Mouse (Mus musculus) forebrain, embryonic 16.5 days (tissue): ENCODE results near the gene Sh3gl1. TPM values are rescaled to one million over a fixed set of nuclear protein-coding genes. Genes with fewer than 3 reads are reported as not detected.

Experiments used
- ATAC-seq: fragments of 200-750 bp; cut with Nextera tagmentation; 2 replicates; pipeline ENCODE4 v1.8.0; 2017; ENCODE audit warnings: mild to moderate bottlenecking, moderate library complexity
- H3K27ac ChIP-seq: fragments of 300-500 bp; sonication (generic); 2 replicates; pipeline ENCODE4 v1.5.1; 2014; ENCODE audit warnings: low read length, control low read depth
- H3K27me3 ChIP-seq: fragments of 300-500 bp; sonication (generic); replicated peaks from 2 replicates; pipeline ENCODE4 v1.6.1; 2014; ENCODE audit warnings: low read length; ENCODE audit not compliant: control insufficient read depth, insufficient read depth
- H3K36me3 ChIP-seq: fragments of 300-500 bp; sonication (generic); 2 replicates; pipeline ENCODE4 v1.6.1; 2014; ENCODE audit not compliant: control insufficient read depth, insufficient read depth
- H3K4me1 ChIP-seq: fragments of 300-500 bp; sonication (generic); replicated peaks from 2 replicates; pipeline ENCODE4 v1.6.1; 2014; ENCODE audit warnings: low read length; ENCODE audit not compliant: control insufficient read depth, insufficient read depth
- H3K4me2 ChIP-seq: fragments of 300-500 bp; sonication (generic); 2 replicates; pipeline ENCODE4 v1.6.1; 2014; ENCODE audit warnings: mild to moderate bottlenecking, low read length, control low read depth
- H3K4me3 ChIP-seq: fragments of 300-500 bp; sonication (generic); replicated peaks from 2 replicates; pipeline ENCODE4 v1.5.1; 2014; ENCODE audit warnings: mild to moderate bottlenecking, low read length, control low read depth
- H3K9ac ChIP-seq: fragments of 300-500 bp; sonication (generic); replicated peaks from 2 replicates; pipeline ENCODE4 v1.6.1; 2014; ENCODE audit warnings: low read depth, low read length, control low read depth
- H3K9me3 ChIP-seq: fragments of 300-500 bp; sonication (generic); 2 replicates; pipeline ENCODE4 v1.6.1; 2016; ENCODE audit warnings: low read length; ENCODE audit not compliant: control insufficient read depth
- WGBS: fragments of 180-500 bp; shearing (Covaris S2); extraction: QIAGEN DNeasy Blood & Tissue Kit; methylation state at CpG from one replicate; pipeline ENCODE4 v1.1.7; 2014; 5-methylcytosine and 5-hydroxymethylcytosine counted together
- polyA plus RNA-seq: library from polyadenylated mRNA; unstranded; fragments of >200 nt; fragmentation: Nextera tagmentation; extraction: Ambion mirVana; gene quantifications from 2 replicates; pipeline ENCODE4 v1.2.1, GENCODE M21; 2015

Sh3gl1 gene
- polyA plus RNA-seq, 1 experiment from 2014 or later = 125 TPM

GRCm38 (mm10) chr17:56016793-56017785, 19.3 kb downstream of the Sh3gl1 start:
- H3K27ac ChIP-seq = no peak overlapping the region
- no peaks in the 10 kb centered on the region for H3K9me3 ChIP-seq
- H3K9ac ChIP-seq = no peak overlapping the region
- no peaks in the 10 kb centered on the region for H3K27me3 ChIP-seq
- peaks cover 29% of the 10 kb centered on the region for H3K36me3 ChIP-seq
- no peak for ATAC-seq
- H3K4me3 ChIP-seq = no peak overlapping the region
- WGBS = 80% methylated on average over 15 of the region's 15 CpGs
- no peaks in the 10 kb centered on the region; the same call in 1 of the 2 replicates for H3K4me1 ChIP-seq
- H3K4me2 ChIP-seq = no peak overlapping the region

GRCm38 (mm10) chr17:56016382-56016781, 20.1 kb downstream of the Sh3gl1 start:
- 86% methylated on average over 8 of the region's 8 CpGs for WGBS
- ATAC-seq = no peak
- Histone ChIP-seq H3K4me1 (peaks cover 4% of the 10 kb centered on the region; the same call in 1 of the 2 replicates), H3K4me2 (no peak overlapping the region), H3K9me3 (no peaks in the 10 kb centered on the region), H3K27ac (no peak overlapping the region), H3K36me3 (peaks cover 29% of the 10 kb centered on the region), H3K27me3 (no peaks in the 10 kb centered on the region), H3K4me3 (no peak overlapping the region), H3K9ac (no peak overlapping the region)

- Histone ChIP-seq H3K27me3 (no peaks in the 10 kb centered on the region), H3K27ac (no peak overlapping the region), H3K4me1 (peaks cover 14% of the 10 kb centered on the region), H3K9ac (no peak overlapping the region), H3K4me3 (no peak overlapping the region), H3K9me3 (no peaks in the 10 kb centered on the region), H3K4me2 (no peak overlapping the region), H3K36me3 (peaks cover 29% of the 10 kb centered on the region)
- WGBS = 94% methylated on average over 9 of the region's 9 CpGs
- ATAC-seq = no peak
These were observed 21.1 kb downstream of the Sh3gl1 start for GRCm38 (mm10) chr17:56015293-56015692.

GRCm38 (mm10) chr17:56011441-56011840, 25.0 kb downstream of the Sh3gl1 start:
- Histone ChIP-seq H3K9ac (no peak overlapping the region), H3K4me2 (no peak overlapping the region), H3K27ac (no peak overlapping the region), H3K36me3 (peaks cover 13% of the 10 kb centered on the region), H3K27me3 (no peaks in the 10 kb centered on the region), H3K4me1 (peaks cover 32% of the 10 kb centered on the region), H3K9me3 (no peaks in the 10 kb centered on the region), H3K4me3 (no peak overlapping the region)
- WGBS = 89% methylated on average over 7 of the region's 7 CpGs
- no peak for ATAC-seq

- H3K9me3 ChIP-seq = no peaks in the 10 kb centered on the region
- no peak overlapping the region for H3K27ac ChIP-seq
- peak overlapping the region; percentile 95 for H3K4me2 ChIP-seq
- peaks cover 6% of the 10 kb centered on the region for H3K36me3 ChIP-seq
- peaks cover 32% of the 10 kb centered on the region for H3K4me1 ChIP-seq
- peak overlapping the region; percentile 86 for H3K4me3 ChIP-seq
- H3K9ac ChIP-seq = peak overlapping the region; percentile 93
- no peak for ATAC-seq
- H3K27me3 ChIP-seq = no peaks in the 10 kb centered on the region
- WGBS = 5% methylated on average over 9 of the region's 9 CpGs
These were observed 25.8 kb downstream of the Sh3gl1 start for GRCm38 (mm10) chr17:56010681-56011080.

- H3K4me1 ChIP-seq = peaks cover 32% of the 10 kb centered on the region
- no peaks in the 10 kb centered on the region for H3K9me3 ChIP-seq
- H3K27ac ChIP-seq = no peak overlapping the region
- H3K36me3 ChIP-seq = peaks cover 3% of the 10 kb centered on the region
- WGBS = 67% methylated on average over 14 of the region's 14 CpGs
- ATAC-seq = no peak
- peak overlapping the region; percentile 93 for H3K9ac ChIP-seq
- H3K4me3 ChIP-seq = peak overlapping the region; percentile 86
- peak overlapping the region; percentile 95 for H3K4me2 ChIP-seq
- H3K27me3 ChIP-seq = no peaks in the 10 kb centered on the region
These were observed 26.2 kb downstream of the Sh3gl1 start for GRCm38 (mm10) chr17:56010255-56010654.

GRCm38 (mm10) chr17:56009962-56010240, 26.5 kb downstream of the Sh3gl1 start:
- peaks cover 32% of the 10 kb centered on the region for H3K4me1 ChIP-seq
- no peaks in the 10 kb centered on the region for H3K27me3 ChIP-seq
- H3K9ac ChIP-seq = peak overlapping the region; percentile 93
- peak overlapping the region; percentile 95 for H3K27ac ChIP-seq
- peaks cover 3% of the 10 kb centered on the region for H3K36me3 ChIP-seq
- H3K4me2 ChIP-seq = peak overlapping the region; percentile 95
- ATAC-seq = no peak
- H3K4me3 ChIP-seq = peak overlapping the region; percentile 86
- no peaks in the 10 kb centered on the region for H3K9me3 ChIP-seq
- WGBS = 36% methylated on average over 2 of the region's 2 CpGs

- Histone ChIP-seq H3K27ac (peak overlapping the region; percentile 95), H3K9me3 (no peaks in the 10 kb centered on the region)
- peak; percentile 92 for ATAC-seq
These were observed 27.1 kb downstream of the Sh3gl1 start for GRCm38 (mm10) chr17:56009088-56009961.

More at GRCm38 (mm10) chr17:56009088-56009961, 27.1 kb downstream of the Sh3gl1 start:
- Histone ChIP-seq H3K36me3 (peaks cover 3% of the 10 kb centered on the region), H3K4me2 (peak overlapping the region; percentile 95), H3K27me3 (no peaks in the 10 kb centered on the region), H3K9ac (peak overlapping the region; percentile 93), H3K4me1 (peaks cover 32% of the 10 kb centered on the region), H3K4me3 (peak overlapping the region; percentile 86)
- WGBS = under 1% methylated on average over 62 of the region's 62 CpGs
